Mouse (Mus musculus): ENCODE measurements around the gene Omg. TPM values are rescaled to one million over a fixed set of nuclear protein-coding genes. Genes with fewer than 3 reads are reported as not detected.

Gene Omg
- polyA plus RNA-seq, 1 experiment from 2014 or later, result 0.28 TPM

- no peak overlapping the region for H3K4me3 ChIP-seq
- WGBS, result 93% methylated on average over 5 of the region's 5 CpGs
- peaks cover 43% of the 10 kb centered on the region for H3K36me3 ChIP-seq
- no peak for ATAC-seq (ENCODE audit: low FRiP score, low read depth)
- H3K4me2 ChIP-seq (replicated peaks), result no peak overlapping the region
- no peak overlapping the region for H3K27ac ChIP-seq
- no peaks in the 10 kb centered on the region for H3K4me1 ChIP-seq
- no peaks in the 10 kb centered on the region for H3K9me3 ChIP-seq
- H3K9ac ChIP-seq, result no peak overlapping the region
- no peaks in the 10 kb centered on the region for H3K27me3 ChIP-seq
These were observed 24.0 kb upstream of the Omg start for GRCm38 (mm10) chr11:79527739-79528384.

GRCm38 (mm10) chr11:79527015-79527738 is 23.3 kb upstream of the Omg start:
- H3K9ac ChIP-seq, result no peak overlapping the region
- no peaks in the 10 kb centered on the region for H3K9me3 ChIP-seq
- no peaks in the 10 kb centered on the region for H3K4me1 ChIP-seq
- H3K27ac ChIP-seq, result no peak overlapping the region
- ATAC-seq (ENCODE audit: low FRiP score, low read depth), result no peak
- H3K27me3 ChIP-seq, result no peaks in the 10 kb centered on the region
- WGBS, result 81% methylated on average over 15 of the region's 15 CpGs
- H3K4me3 ChIP-seq, result no peak overlapping the region
- H3K36me3 ChIP-seq, result peaks cover 39% of the 10 kb centered on the region
- no peak overlapping the region for H3K4me2 ChIP-seq (replicated peaks)

DNA sequence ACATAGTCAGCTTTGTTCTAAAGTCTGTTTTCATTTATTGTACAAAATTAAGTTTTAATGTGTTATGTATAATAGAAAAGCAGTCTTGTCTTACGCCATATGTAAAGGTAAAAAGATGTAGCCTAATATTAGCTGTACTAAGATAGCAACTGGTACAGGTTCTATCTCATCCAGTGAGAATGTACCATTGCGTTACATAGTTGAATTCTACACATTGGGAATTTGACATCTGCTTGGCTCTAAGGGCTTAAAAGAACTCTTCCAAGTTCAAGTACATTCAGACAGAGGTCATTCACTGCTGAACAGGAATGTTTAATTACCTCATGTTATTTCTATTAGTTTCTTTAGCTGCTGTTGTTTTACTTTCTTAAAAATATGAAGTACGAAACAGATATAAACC is 22.7 kb upstream of the Omg start:
- no peak overlapping the region for H3K9ac ChIP-seq
- peaks cover 35% of the 10 kb centered on the region for H3K36me3 ChIP-seq
- no peak for ATAC-seq (ENCODE audit: low FRiP score, low read depth)
- H3K4me1 ChIP-seq, result no peaks in the 10 kb centered on the region
- H3K9me3 ChIP-seq, result no peaks in the 10 kb centered on the region
- no peak overlapping the region for H3K4me3 ChIP-seq
- WGBS, result 93% methylated on average over 3 of the region's 3 CpGs
- H3K27ac ChIP-seq, result no peak overlapping the region
- H3K4me2 ChIP-seq (replicated peaks), result no peak overlapping the region
- no peaks in the 10 kb centered on the region for H3K27me3 ChIP-seq

- Histone ChIP-seq H3K4me1 (no peaks in the 10 kb centered on the region), H3K27ac (no peak overlapping the region), H3K9me3 (no peaks in the 10 kb centered on the region), H3K36me3 (peaks cover 28% of the 10 kb centered on the region), H3K27me3 (no peaks in the 10 kb centered on the region), H3K4me3 (no peak overlapping the region), H3K4me2 (replicated peaks) (no peak overlapping the region), H3K9ac (no peak overlapping the region)
- 86% methylated on average over 1 of the region's 1 CpGs for WGBS
- ATAC-seq (ENCODE audit: low FRiP score, low read depth), result no peak
These were observed 20.4 kb upstream of the Omg start for GRCm38 (mm10) chr11:79524310-79524575.

DNA sequence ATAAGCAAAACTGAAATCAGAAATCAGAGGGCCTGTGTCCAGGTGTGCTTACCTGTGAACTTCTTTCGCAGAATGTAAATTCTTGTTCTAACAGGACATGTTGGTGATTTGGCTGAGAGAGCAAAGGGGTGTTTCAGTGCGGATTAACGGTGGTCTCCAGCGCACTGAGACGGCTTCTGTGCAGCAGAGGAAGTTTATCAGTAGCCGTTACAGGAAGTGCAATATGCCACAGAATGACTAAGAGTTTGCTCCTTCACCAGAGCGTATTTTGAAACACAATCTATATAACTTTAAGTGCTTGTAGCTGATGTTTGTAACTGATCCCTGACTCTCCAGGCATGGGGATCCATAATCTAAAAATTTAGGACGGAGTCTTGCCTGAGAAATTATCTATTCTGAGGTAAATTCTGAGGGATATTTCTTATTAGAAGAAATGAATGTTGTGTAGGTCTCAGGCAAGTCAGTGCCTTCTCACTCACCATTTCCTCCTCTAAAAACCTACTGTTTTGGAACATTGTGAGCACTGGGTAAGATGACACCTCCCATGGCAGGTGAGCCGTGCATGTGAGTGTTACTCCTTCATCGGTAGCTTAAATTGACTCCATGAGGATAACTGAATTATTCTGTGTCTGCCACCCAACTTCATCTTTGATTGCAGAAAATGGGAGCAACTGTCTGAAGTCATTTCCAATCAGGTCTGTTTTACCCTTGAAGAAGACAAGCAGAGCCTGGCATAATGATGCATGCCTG is 19.9 kb upstream of the Omg start, which contains the start of gene Evi2b:
TSS of gene Evi2b (minus strand) at position 203 of the 750 bp plus-strand sequence.
- Histone ChIP-seq H3K4me3 (no peak within 1 kb of the TSS), H3K4me1 (no peaks in the 10 kb centered on the region), H3K9me3 (no peaks in the 10 kb centered on the region), H3K4me2 (replicated peaks) (no peak within 1 kb of the TSS), H3K36me3 (peaks cover 27% of the 10 kb centered on the region), H3K27ac (no peak within 1 kb of the TSS), H3K9ac (no peak within 1 kb of the TSS), H3K27me3 (no peaks in the 10 kb centered on the region)
- 81% methylated on average over 10 of the region's 10 CpGs for WGBS
- no peak for ATAC-seq (ENCODE audit: low FRiP score, low read depth)

GRCm38 (mm10) chr11:79522944-79523343 is 19.1 kb upstream of the Omg start:
- H3K36me3 ChIP-seq, result peaks cover 19% of the 10 kb centered on the region
- WGBS, result 79% methylated on average over 1 of the region's 1 CpGs
- H3K4me2 ChIP-seq (replicated peaks), result no peak overlapping the region
- H3K9me3 ChIP-seq, result no peaks in the 10 kb centered on the region
- no peak overlapping the region for H3K9ac ChIP-seq
- H3K4me1 ChIP-seq, result no peaks in the 10 kb centered on the region
- no peak overlapping the region for H3K4me3 ChIP-seq
- no peak for ATAC-seq (ENCODE audit: low FRiP score, low read depth)
- no peaks in the 10 kb centered on the region for H3K27me3 ChIP-seq
- no peak overlapping the region for H3K27ac ChIP-seq

GRCm38 (mm10) chr11:79521930-79522329 is 18.0 kb upstream of the Omg start:
- no peaks in the 10 kb centered on the region for H3K27me3 ChIP-seq
- H3K4me3 ChIP-seq, result no peak overlapping the region
- no peak for ATAC-seq (ENCODE audit: low FRiP score, low read depth)

GRCm38 (mm10) chr11:79520772-79521171 is 16.9 kb upstream of the Omg start:
- Histone ChIP-seq H3K4me2 (replicated peaks) (no peak overlapping the region), H3K4me1 (no peaks in the 10 kb centered on the region), H3K27ac (no peak overlapping the region), H3K27me3 (no peaks in the 10 kb centered on the region), H3K36me3 (peaks cover 11% of the 10 kb centered on the region; the same call in 1 of the 2 replicates), H3K9me3 (no peaks in the 10 kb centered on the region), H3K9ac (no peak overlapping the region), H3K4me3 (no peak overlapping the region)
- no peak for ATAC-seq (ENCODE audit: low FRiP score, low read depth)

More at GRCm38 (mm10) chr11:79521930-79522329, 18.0 kb upstream of the Omg start:
- Histone ChIP-seq H3K9ac (no peak overlapping the region), H3K9me3 (no peaks in the 10 kb centered on the region), H3K36me3 (peaks cover 14% of the 10 kb centered on the region), H3K4me1 (no peaks in the 10 kb centered on the region), H3K27ac (no peak overlapping the region), H3K4me2 (replicated peaks) (no peak overlapping the region)

DNA sequence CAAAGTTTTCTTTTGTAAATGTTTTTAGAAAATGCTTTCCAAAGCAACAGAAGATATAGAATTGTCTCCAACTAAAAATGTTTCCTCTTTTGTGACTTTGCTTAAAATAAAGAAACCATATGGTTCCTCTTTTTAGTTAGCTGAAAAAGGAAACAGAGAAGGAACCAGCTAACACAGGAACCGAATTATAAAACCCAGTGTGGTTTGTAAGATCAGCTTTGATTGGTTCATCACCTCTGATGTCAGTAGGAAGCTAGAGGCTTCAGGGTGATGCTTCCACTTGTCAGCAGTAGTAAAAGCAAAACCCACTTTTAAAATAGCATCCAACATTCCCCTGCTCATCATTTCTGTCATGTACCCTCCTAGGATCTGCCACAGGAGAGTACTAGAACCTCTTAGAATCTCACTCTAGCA is 16.0 kb upstream of the Omg start:
- H3K4me2 ChIP-seq (replicated peaks), result no peak overlapping the region
- H3K9me3 ChIP-seq, result no peaks in the 10 kb centered on the region
- peaks cover 5% of the 10 kb centered on the region; the same call in 1 of the 2 replicates for H3K36me3 ChIP-seq
- 75% methylated on average over 1 of the region's 1 CpGs for WGBS
- ATAC-seq (ENCODE audit: low FRiP score, low read depth), result no peak
- H3K9ac ChIP-seq, result no peak overlapping the region
- H3K4me3 ChIP-seq, result no peak overlapping the region
- no peak overlapping the region for H3K27ac ChIP-seq
- H3K4me1 ChIP-seq, result no peaks in the 10 kb centered on the region
- H3K27me3 ChIP-seq, result no peaks in the 10 kb centered on the region

- Histone ChIP-seq H3K27me3 (no peaks in the 10 kb centered on the region), H3K4me2 (replicated peaks) (no peak overlapping the region), H3K4me1 (no peaks in the 10 kb centered on the region), H3K4me3 (no peak overlapping the region), H3K27ac (no peak overlapping the region), H3K9ac (no peak overlapping the region), H3K36me3 (peaks cover 4% of the 10 kb centered on the region; the same call in 1 of the 2 replicates), H3K9me3 (no peaks in the 10 kb centered on the region)
- ATAC-seq (ENCODE audit: low FRiP score, low read depth), result no peak
- 88% methylated on average over 6 of the region's 6 CpGs for WGBS
These were observed 15.4 kb upstream of the Omg start for GRCm38 (mm10) chr11:79519299-79519698.

GRCm38 (mm10) chr11:79515798-79516197 is 11.9 kb upstream of the Omg start:
- H3K36me3 ChIP-seq, result no peaks in the 10 kb centered on the region
- H3K4me3 ChIP-seq, result no peak overlapping the region
- H3K4me2 ChIP-seq (replicated peaks), result no peak overlapping the region
- no peak for ATAC-seq (ENCODE audit: low FRiP score, low read depth)
- WGBS, result 96% methylated on average over 2 of the region's 2 CpGs
- H3K9me3 ChIP-seq, result no peaks in the 10 kb centered on the region
- no peak overlapping the region for H3K9ac ChIP-seq
- H3K27ac ChIP-seq, result no peak overlapping the region
- H3K4me1 ChIP-seq, result no peaks in the 10 kb centered on the region
- no peaks in the 10 kb centered on the region for H3K27me3 ChIP-seq

DNA sequence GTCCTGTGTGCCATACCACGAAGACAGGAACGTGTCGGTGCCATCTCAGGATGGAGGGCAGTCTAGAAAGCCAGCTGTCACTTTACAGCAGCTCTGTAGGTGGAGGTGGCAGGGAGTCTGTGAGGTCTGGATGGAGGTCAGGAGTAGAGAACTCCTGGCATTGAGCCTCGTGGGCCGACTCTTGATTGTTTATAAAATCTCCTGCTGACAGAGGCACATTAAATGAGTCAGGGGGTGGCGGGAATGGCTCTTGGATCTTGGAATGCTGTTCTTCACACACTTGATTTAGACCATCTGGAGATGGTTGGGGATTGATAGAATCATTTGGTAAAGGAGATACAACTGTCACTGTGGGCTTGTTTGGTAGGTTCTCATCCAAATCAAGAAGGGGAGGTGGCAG is 11.4 kb upstream of the Omg start:
- no peak overlapping the region for H3K4me2 ChIP-seq (replicated peaks)
- H3K27ac ChIP-seq, result no peak overlapping the region
- no peak for ATAC-seq (ENCODE audit: low FRiP score, low read depth)
- H3K27me3 ChIP-seq, result no peaks in the 10 kb centered on the region
- H3K4me1 ChIP-seq, result no peaks in the 10 kb centered on the region
- no peaks in the 10 kb centered on the region for H3K36me3 ChIP-seq
- no peaks in the 10 kb centered on the region for H3K9me3 ChIP-seq
- WGBS, result 68% methylated on average over 6 of the region's 6 CpGs
- no peak overlapping the region for H3K4me3 ChIP-seq
- H3K9ac ChIP-seq, result no peak overlapping the region
